Mouse (Mus musculus) lung, embryonic 15.5 days (tissue): ENCODE data around the gene Tgds. TPM values are rescaled to one million over a fixed set of nuclear protein-coding genes. Genes with fewer than 3 reads are reported as not detected.
A peak's percentile ranks its signal among the peaks of the same experiment; 100 is the strongest.
"Not testable (repeated sequence)": the region's sequence is repeated elsewhere in the genome, so short reads cannot be mapped to it uniquely, and the experiment has no call there.

Source experiments
- ATAC-seq: fragments of 200-750 bp; cut with Nextera tagmentation; 2 replicates; pipeline ENCODE4 v1.8.0; 2017; ENCODE audit warnings: moderate number of reproducible peaks, borderline replicate concordance; ENCODE audit not compliant: low FRiP score, low TSS enrichment; ENCODE audit errors: extremely low read depth
- H3K27ac ChIP-seq: fragments of 300-500 bp; sonication (generic); 2 replicates; pipeline ENCODE4 v1.5.1; 2015; ENCODE audit warnings: moderate library complexity, mild to moderate bottlenecking, inconsistent platforms
- H3K27me3 ChIP-seq: fragments of 300-500 bp; sonication (generic); 2 replicates; pipeline ENCODE4 v1.6.1; 2015; ENCODE audit warnings: inconsistent platforms
- H3K36me3 ChIP-seq: fragments of 300-500 bp; sonication (generic); 2 replicates; pipeline ENCODE4 v1.6.1; 2015; ENCODE audit warnings: inconsistent platforms
- H3K4me1 ChIP-seq: fragments of 300-500 bp; sonication (generic); 2 replicates; pipeline ENCODE4 v1.6.1; 2015; ENCODE audit warnings: inconsistent platforms
- H3K4me2 ChIP-seq: fragments of 300-500 bp; sonication (generic); 2 replicates; pipeline ENCODE4 v1.6.1; 2015; ENCODE audit warnings: inconsistent platforms, mild to moderate bottlenecking, moderate library complexity
- H3K4me3 ChIP-seq: fragments of 300-500 bp; sonication (generic); 2 replicates; pipeline ENCODE4 v1.5.1; 2015; ENCODE audit warnings: mild to moderate bottlenecking, inconsistent platforms
- H3K9ac ChIP-seq: fragments of 300-500 bp; sonication (generic); 2 replicates; pipeline ENCODE4 v1.6.1; 2015; ENCODE audit warnings: inconsistent platforms
- H3K9me3 ChIP-seq: fragments of 300-500 bp; sonication (generic); 2 replicates; pipeline ENCODE4 v1.6.1; 2016; ENCODE audit warnings: inconsistent platforms
- WGBS: fragments of 180-500 bp; shearing (Covaris S2); methylation state at CpG from one replicate; pipeline ENCODE4 v1.1.7; 2015; 5-methylcytosine and 5-hydroxymethylcytosine counted together
- polyA plus RNA-seq: library from polyadenylated mRNA; unstranded; fragments of >200 nt; fragmentation: Nextera tagmentation; extraction: Ambion mirVana; gene quantifications from 2 replicates; pipeline ENCODE4 v1.2.1, GENCODE M21; 2015

The Tgds gene
- polyA plus RNA-seq, 1 experiment from 2014 or later, result 35.7 TPM

DNA sequence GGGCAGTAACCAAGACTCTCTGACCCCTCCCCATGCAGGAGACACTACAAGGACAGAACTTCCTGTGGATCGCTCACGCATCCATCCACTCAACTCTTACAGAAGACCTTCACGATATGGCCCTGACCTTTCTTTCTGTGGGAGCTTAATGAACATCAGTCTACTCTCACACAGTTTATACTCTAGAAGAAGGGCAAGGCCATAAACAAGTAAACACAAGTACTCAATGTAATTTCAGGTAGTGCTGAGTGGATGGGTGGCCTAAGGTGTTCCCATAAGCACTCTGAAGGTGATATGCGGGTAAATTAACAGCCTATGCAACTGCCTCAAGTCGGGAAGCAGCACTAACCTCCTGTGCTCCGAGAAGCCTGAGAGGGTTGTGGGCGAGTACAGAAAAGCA lies 1.1 kb downstream of the Tgds start:
- no peaks in the 10 kb centered on the region for H3K9me3 ChIP-seq
- peak overlapping the region; percentile 65 for H3K9ac ChIP-seq
- peaks cover 27% of the 10 kb centered on the region for H3K36me3 ChIP-seq
- peak overlapping the region; percentile 74 for H3K4me2 ChIP-seq
- no peaks in the 10 kb centered on the region; the same call in 1 of the 2 replicates for H3K27me3 ChIP-seq
- H3K27ac ChIP-seq, result no peak overlapping the region
- ATAC-seq, result no peak
- WGBS, result 68% methylated on average over 7 of the region's 7 CpGs
- peak overlapping the region; percentile 74 for H3K4me3 ChIP-seq
- peaks cover 14% of the 10 kb centered on the region for H3K4me1 ChIP-seq

DNA sequence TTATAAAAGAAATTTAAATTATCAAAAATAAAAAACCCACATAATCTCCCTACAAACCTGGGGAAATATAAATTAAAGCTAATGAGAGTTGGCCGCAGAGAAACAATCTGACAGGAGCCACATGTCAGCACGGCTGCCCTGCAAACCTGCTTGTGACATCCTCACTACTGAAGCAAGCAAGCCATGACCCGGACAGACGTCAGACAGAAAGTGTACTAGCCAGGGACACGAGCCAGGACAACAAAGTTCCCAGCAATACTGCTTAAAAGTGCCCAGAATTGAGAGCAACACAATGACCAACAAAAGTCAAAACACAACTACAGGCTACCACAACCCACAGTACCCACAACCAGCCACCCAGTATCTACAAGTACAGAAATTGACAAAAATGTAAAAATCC lies 6.3 kb downstream of the Tgds start:
- Histone ChIP-seq H3K4me2 (no peak overlapping the region), H3K9me3 (no peaks in the 10 kb centered on the region), H3K36me3 (peaks cover 59% of the 10 kb centered on the region), H3K4me3 (no peak overlapping the region), H3K27me3 (no peaks in the 10 kb centered on the region), H3K9ac (no peak overlapping the region), H3K4me1 (peaks cover 2% of the 10 kb centered on the region), H3K27ac (no peak overlapping the region)
- 78% methylated on average over 5 of the region's 5 CpGs for WGBS
- no peak for ATAC-seq

DNA sequence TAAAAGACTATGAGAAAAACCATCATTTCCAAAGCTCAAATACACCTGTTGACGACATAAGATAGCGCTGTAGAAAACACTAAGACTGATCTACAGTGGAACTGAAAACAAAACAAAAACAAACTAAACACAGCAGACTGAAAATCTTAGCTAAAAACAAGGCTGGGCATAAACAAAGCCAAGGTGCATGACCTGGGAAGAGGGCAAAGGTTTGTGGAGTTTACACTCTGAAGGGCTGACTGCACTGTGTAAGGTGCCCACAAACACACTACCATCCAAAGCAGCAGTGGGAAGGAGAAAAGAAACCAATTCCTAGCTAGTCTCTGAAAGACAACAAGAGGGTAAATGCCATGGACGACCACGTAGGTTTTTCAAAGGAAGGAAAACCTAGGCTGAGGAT lies 7.8 kb downstream of the Tgds start:
- H3K27me3 ChIP-seq, result no peaks in the 10 kb centered on the region

DNA sequence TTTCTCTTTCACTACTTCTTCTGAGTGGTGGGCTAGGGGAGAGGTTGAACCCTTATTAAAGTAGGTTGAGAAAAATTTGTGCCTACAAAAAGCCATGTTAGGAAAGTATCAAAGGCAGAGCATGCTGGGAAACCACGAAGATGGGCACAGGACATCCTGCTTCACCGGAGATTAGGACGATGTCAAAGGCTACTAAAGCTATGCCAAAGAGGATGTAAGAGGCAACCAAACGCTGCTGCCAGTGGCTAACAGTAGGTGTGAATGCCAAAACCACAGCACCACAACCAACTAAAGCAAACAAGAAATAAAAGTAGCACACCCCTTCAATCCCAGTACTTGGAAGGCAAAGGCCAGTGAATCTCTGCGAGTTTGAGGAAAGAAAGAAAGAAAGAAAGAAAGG lies 8.4 kb downstream of the Tgds start:
- Histone ChIP-seq H3K9ac (no peak overlapping the region), H3K4me3 (no peak overlapping the region), H3K27me3 (no peaks in the 10 kb centered on the region), H3K27ac (no peak overlapping the region), H3K36me3 (peaks cover 74% of the 10 kb centered on the region), H3K4me1 (no peaks in the 10 kb centered on the region), H3K4me2 (no peak overlapping the region), H3K9me3 (no peaks in the 10 kb centered on the region)
- ATAC-seq, result no peak
- WGBS, result 72% methylated on average over 5 of the region's 5 CpGs

More for the DNA sequence above, 7.8 kb downstream of the Tgds start:
- Histone ChIP-seq H3K4me1 (no peaks in the 10 kb centered on the region), H3K27ac (no peak overlapping the region), H3K36me3 (peaks cover 72% of the 10 kb centered on the region), H3K4me2 (no peak overlapping the region), H3K9ac (no peak overlapping the region), H3K9me3 (no peaks in the 10 kb centered on the region), H3K4me3 (no peak overlapping the region)
- WGBS, result 89% methylated on average over 4 of the region's 4 CpGs
- ATAC-seq, result no peak

DNA sequence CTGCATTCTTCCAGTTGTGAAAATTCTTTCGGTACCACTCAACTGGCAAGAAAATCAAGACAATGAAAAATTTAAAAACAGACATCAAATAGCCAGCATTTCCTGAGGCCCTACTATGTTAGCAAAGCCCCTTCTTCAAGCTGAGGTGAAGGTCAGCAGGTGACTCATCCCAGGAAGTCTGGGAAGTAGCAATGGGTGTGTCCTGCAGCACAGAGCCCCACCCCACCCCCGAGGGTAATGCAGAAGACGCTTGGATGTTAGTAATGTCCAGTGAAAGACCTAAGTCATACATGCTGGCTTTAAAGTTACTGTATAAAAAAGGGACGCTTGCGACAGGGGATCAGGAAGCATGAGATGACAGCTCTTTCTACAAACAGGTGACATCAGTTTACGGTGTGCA lies 19.4 kb downstream of the Tgds start:
- no peak overlapping the region for H3K27ac ChIP-seq
- H3K4me3 ChIP-seq, result no peak overlapping the region
- H3K4me2 ChIP-seq, result no peak overlapping the region
- no peaks in the 10 kb centered on the region for H3K4me1 ChIP-seq
- no peak for ATAC-seq
- H3K9ac ChIP-seq, result no peak overlapping the region
- H3K36me3 ChIP-seq, result peaks cover 65% of the 10 kb centered on the region
- H3K9me3 ChIP-seq, result no peaks in the 10 kb centered on the region
- no peaks in the 10 kb centered on the region for H3K27me3 ChIP-seq
- 87% methylated on average over 6 of the region's 6 CpGs for WGBS

DNA sequence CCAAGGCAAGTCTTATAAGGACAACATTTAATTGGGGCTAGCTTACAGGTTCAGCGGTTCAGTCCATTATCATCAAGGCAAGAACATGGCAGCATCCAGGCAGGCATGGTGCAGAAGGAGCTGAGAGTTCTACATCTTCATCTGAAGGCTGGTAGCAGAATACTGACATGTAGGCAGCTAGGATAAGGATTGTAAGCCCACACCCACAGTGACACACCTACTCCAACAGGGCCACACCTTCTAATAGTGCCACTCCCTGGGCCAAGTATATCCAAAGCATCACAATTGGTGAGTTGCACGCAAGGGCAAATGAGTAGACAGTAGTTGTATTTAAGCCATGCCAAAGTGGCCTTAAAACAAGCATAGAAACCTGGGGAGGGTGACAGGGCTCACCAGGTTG lies 25.1 kb downstream of the Tgds start:
- H3K27me3 ChIP-seq, H3K4me2 ChIP-seq, H3K4me3 ChIP-seq, H3K4me1 ChIP-seq, H3K9me3 ChIP-seq, H3K27ac ChIP-seq, ATAC-seq, H3K9ac ChIP-seq: not testable (repeated sequence)
- peaks cover 18% of the 10 kb centered on the region for H3K36me3 ChIP-seq
- WGBS, result 86% methylated on average over 2 of the region's 2 CpGs

DNA sequence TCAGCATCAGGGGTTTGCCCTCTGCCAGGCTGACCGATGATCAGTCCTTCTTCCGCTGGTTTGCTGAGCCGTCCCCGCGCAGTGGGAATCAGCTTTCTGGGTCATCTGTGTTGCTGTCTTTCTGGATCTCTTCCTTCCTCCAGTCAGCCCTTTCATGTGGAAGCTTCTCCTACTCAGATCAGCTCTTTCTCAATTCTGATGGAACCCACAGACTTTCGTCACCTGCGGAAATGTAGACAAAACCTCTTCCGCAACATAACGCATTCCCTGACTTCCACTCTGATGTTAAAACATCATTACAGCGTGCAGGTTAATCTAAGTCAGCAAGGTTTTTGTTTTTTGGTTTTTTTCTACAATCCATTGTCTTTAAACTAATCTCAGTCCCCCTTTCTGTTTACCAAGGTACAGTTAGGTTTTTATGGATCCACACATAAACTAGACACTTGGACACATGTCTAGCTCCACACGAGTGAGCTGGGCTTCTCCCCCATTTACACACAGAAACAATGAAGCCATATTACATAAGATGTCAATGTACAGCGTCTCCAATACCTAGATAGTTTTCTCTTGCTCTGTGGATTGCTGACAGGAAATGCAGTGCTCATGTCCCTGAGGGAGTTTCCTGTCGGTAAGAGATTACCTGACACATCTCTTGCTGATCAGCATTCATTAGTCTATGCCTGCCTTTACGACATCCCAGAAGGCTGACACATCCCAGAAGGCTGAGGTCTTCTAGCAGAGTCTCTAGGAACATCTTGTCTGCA lies 31.1 kb downstream of the Tgds start:
- Histone ChIP-seq H3K4me1 (no peaks in the 10 kb centered on the region), H3K27me3 (no peaks in the 10 kb centered on the region), H3K9me3 (no peaks in the 10 kb centered on the region), H3K9ac (no peak overlapping the region), H3K4me2 (no peak overlapping the region), H3K36me3 (no peaks in the 10 kb centered on the region), H3K4me3 (no peak overlapping the region), H3K27ac (no peak overlapping the region)
- 75% methylated on average over 14 of the region's 14 CpGs for whole genome bisulfite sequencing
- no peak for ATAC-seq

DNA sequence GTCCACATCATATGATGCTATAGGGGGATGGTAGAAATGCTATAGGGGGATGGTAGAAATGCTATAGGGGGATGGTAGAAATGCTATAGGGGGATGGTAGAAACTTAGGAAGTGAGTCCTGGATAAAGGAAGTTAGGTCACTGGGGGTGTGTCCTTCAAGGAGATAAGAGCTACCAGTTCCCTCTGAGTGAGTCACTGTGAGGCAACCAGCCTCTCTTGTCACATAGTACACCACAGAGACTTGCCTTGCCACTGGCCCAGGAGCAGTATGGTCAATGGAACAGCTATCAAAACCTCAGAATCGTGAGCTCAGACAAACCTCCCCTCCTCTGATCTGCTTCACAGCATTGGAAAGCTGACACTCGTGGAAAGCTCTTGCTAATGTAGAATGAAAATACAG lies 34.3 kb downstream of the Tgds start:
- Histone ChIP-seq H3K4me2 (no peak overlapping the region), H3K4me3 (no peak overlapping the region), H3K27me3 (no peaks in the 10 kb centered on the region), H3K36me3 (no peaks in the 10 kb centered on the region), H3K9me3 (no peaks in the 10 kb centered on the region), H3K9ac (no peak overlapping the region), H3K4me1 (no peaks in the 10 kb centered on the region), H3K27ac (no peak overlapping the region)
- no peak for ATAC-seq
- WGBS, result 48% methylated on average over 2 of the region's 2 CpGs

DNA sequence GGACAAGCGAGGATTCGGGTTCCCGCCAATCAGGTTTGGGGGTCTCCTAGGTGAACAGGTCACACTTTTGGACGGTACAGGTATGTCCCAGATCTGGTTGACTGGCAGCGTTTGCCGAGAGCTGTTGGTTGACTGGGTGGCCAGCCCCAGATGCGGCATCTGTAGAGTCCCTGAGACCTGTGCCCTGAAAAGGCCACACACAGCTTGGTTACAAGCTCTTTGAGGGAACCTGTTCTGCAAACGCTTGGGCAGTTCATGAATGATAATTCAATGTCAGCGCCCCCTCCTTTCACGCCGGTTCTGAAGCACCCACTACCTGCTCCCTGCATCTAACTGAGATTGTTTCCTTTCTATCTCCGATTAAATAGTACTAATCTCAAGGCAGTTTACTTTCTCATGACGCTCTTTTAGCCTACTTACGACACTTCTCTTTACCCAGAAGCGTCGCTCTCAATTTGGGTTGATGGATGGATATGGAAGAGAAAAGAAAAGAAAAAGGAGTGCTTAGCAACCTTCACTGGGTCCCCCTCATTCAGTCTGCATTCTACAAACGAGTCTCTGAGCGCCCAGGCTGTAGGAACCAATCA lies 42.7 kb downstream of the Tgds start:
- H3K27ac ChIP-seq, result peak overlapping the region; percentile 83
- WGBS, result 1% methylated on average over 18 of the region's 18 CpGs
- H3K27me3 ChIP-seq, result no peaks in the 10 kb centered on the region
- H3K9ac ChIP-seq, result peak overlapping the region; percentile 58
- H3K4me2 ChIP-seq, result peak overlapping the region; percentile 75
- no peaks in the 10 kb centered on the region for H3K9me3 ChIP-seq
- H3K36me3 ChIP-seq, result no peaks in the 10 kb centered on the region
- peaks cover 4% of the 10 kb centered on the region; the same call in 1 of the 2 replicates for H3K4me1 ChIP-seq
- ATAC-seq, result peak; percentile 36; the same call in 1 of the 2 replicates
- H3K4me3 ChIP-seq, result peak overlapping the region; percentile 65

DNA sequence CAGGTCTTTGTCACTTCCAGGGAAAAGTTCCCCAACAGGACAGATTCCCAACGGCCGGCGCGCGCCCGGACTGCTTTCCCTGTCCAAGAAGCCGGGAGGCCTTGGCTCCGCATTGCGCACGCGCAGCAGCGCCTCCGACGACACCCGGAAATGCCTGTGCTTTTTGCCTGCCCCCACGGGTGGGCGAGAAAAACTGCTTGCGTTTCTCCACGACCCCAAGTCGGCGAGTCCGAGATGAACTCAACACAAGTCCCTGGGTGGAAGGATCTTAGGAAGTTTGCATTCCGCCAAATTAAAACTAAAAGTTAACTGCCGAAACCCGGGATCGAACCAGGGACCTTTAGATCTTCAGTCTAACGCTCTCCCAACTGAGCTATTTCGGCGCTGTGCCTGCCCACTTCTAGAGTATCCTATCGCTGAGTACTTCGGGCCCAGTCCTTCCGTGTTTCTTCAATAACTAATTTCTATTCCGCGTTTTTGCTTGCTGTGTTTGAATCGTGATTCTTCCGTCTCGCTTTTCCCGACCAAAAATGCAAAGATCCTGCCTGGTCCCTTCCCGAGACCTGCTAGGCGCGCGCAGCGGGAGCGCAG lies 43.2 kb downstream of the Tgds start:
- H3K4me2 ChIP-seq, result peak overlapping the region; percentile 75
- peak; percentile 82; the same call in 1 of the 2 replicates for ATAC-seq
- peak overlapping the region; percentile 65 for H3K4me3 ChIP-seq
- under 1% methylated on average over 44 of the region's 44 CpGs for WGBS
- peak overlapping the region; percentile 83 for H3K27ac ChIP-seq
- no peaks in the 10 kb centered on the region for H3K9me3 ChIP-seq
- peaks cover 4% of the 10 kb centered on the region; the same call in 1 of the 2 replicates for H3K4me1 ChIP-seq
- peak overlapping the region; percentile 58 for H3K9ac ChIP-seq
- H3K36me3 ChIP-seq, result no peaks in the 10 kb centered on the region
- no peaks in the 10 kb centered on the region for H3K27me3 ChIP-seq

DNA sequence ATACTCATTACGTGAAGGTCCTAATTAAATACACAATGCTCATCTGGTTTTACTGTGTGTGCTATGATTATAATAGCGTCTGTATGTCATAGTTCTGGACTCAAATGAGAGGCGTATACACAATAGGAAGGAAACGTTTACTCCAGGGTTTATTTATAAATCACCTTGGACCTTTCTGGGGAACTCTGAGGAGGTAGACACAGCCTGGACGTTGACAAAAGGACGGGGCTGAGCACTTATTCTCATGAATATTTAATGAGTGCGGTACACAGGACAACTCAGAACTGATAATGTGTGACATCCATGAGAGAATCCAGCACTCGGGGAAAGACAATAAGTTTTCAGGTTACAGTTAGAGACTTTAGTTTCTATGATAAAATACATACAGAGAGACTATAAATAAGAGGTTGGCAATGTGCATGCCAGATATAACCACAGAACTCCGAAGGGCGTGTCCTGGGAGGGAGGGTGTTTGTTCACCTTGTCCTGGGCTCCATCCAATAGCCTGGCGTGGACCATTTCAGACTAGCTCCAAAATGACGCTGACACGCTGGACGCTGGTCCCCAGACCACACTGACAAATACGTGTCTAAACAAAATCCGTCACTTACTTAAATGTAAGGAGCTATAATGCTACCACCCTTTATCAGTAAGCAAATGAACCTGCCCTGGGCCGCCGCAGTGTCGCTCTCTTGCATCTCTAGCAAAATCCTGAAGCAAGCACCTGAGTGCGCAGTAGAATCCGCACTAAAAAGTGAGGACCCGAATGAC lies 43.9 kb downstream of the Tgds start:
- no peaks in the 10 kb centered on the region for H3K36me3 ChIP-seq
- H3K4me1 ChIP-seq, result peaks cover 4% of the 10 kb centered on the region; the same call in 1 of the 2 replicates
- peak overlapping the region; percentile 75 for H3K4me2 ChIP-seq
- peak; percentile 54; the same call in 1 of the 2 replicates for ATAC-seq
- H3K9me3 ChIP-seq, result no peaks in the 10 kb centered on the region
- peak overlapping the region; percentile 83 for H3K27ac ChIP-seq
- H3K4me3 ChIP-seq, result peak overlapping the region; percentile 65
- peak overlapping the region; percentile 58 for H3K9ac ChIP-seq
- 10% methylated on average over 22 of the region's 22 CpGs for WGBS
- H3K27me3 ChIP-seq, result no peaks in the 10 kb centered on the region
